9 mouse cellular contexts compared by ENCODE assay signal in the genomic region with DNA sequence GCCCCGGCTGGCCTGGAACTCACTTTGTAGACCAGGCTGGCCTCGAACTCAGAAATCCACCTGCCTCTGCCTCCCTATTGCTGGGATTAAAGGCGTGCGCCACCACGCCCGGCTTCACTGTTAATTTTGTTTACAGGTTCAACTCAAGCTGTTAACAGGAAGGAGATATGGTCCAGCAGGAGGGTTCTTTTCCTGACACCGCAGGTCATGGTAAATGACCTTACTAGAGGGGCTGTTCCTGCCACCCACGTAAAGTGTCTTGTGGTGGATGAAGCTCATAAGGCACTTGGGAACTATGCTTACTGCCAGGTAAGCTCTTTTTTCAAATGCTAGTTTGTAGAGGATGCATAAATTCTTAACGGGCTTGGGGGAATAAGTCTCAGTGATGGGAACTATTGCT. TPM values are rescaled to one million over a fixed set of nuclear protein-coding genes. Genes with fewer than 3 reads are reported as not detected.
DNase-seq lines count a peak whose midpoint lies in the region; ATAC-seq and TF ChIP-seq lines count a peak whose summit lies in the region.
"Had no signal": no experiment of that assay in that cellular context is flagged by ENCODE, and none has a peak within 500 bp of the region (broad histone marks: within the 10 kb centered on the region; RNA-seq: fewer than 3 reads in every experiment).

No protein-coding gene starts in this region.

- H3K4me3 ChIP-seq in erythroblast, embryonic 14.5 days (replicated peaks) = peak overlapping the region; percentile 87
- H3K4me3 ChIP-seq in stomach, embryonic 14.5 days (ENCODE audit: low read depth, low read length) = peak overlapping the region; percentile 72; the same call in 1 of the 2 replicates
- no peak overlapping the region for H3K4me3 ChIP-seq in stomach, postnatal 0 days (ENCODE audit: low read depth, low read length)
- peak overlapping the region; percentile 96 for H3K4me3 ChIP-seq in liver, embryonic 13.5 days (replicated peaks)
- H3K4me3 ChIP-seq in left cerebral cortex, adult 2 months = no peak overlapping the region

- H3K27me3 ChIP-seq in erythroblast, embryonic 14.5 days (ENCODE audit: control insufficient read depth) = no peaks in the 10 kb centered on the region
- H3K27me3 ChIP-seq in stomach, embryonic 14.5 days (ENCODE audit: control insufficient read depth, insufficient read depth, low read length) = no peaks in the 10 kb centered on the region
- no peaks in the 10 kb centered on the region for H3K27me3 ChIP-seq in stomach, postnatal 0 days (ENCODE audit: control insufficient read depth, insufficient read depth, low read length)
- H3K27me3 ChIP-seq in liver, embryonic 13.5 days = no peaks in the 10 kb centered on the region

- no peak for DNase-seq in stomach, postnatal 0 days (ENCODE audit: low spot score)
- no peak for DNase-seq in liver, embryonic 13.5 days
- DNase-seq in thymus, postnatal 10 days (ENCODE audit: low spot score in 2 of 2) = no peak
- no peak for DNase-seq in left cerebral cortex, adult 2 months (ENCODE audit: extremely low spot score in 1 of 2, low spot score in 2 of 2)
- no peak for DNase-seq in layer of hippocampus, postnatal 36 days
- DNase-seq: layer of hippocampus, adult 9-11 months had no signal

- ATAC-seq in erythroblast, adult 5-6 weeks (replicated peaks; ENCODE audit: low FRiP score, poor library complexity, severe bottlenecking) = no peak
- no peak for ATAC-seq in stomach, embryonic 14.5 days (ENCODE audit: insufficient number of reproducible peaks, insufficient read depth, low FRiP score, low read depth)
- no peak for ATAC-seq in stomach, postnatal 0 days (ENCODE audit: low FRiP score, low TSS enrichment)
- no peak for ATAC-seq in liver, embryonic 13.5 days (ENCODE audit: low read depth)

- intact Hi-C loops in left cerebral cortex, adult 2 months (cut with DNase I) = no loop called here

- H3K9ac ChIP-seq in stomach, embryonic 14.5 days (replicated peaks; ENCODE audit: low read depth, low read length) = no peak overlapping the region
- H3K9ac ChIP-seq in stomach, postnatal 0 days (ENCODE audit: low read length) = no peak overlapping the region
- peak overlapping the region; percentile 93 for H3K9ac ChIP-seq in liver, embryonic 13.5 days

- H3K27ac ChIP-seq in stomach, embryonic 14.5 days (ENCODE audit: low read length) = no peak overlapping the region
- no peak overlapping the region for H3K27ac ChIP-seq in stomach, postnatal 0 days (replicated peaks)
- peak overlapping the region; percentile 31; the same call in 1 of the 2 replicates for H3K27ac ChIP-seq in liver, embryonic 13.5 days
- no peak overlapping the region for H3K27ac ChIP-seq in left cerebral cortex, adult 2 months

- H3K36me3 ChIP-seq in erythroblast, embryonic 14.5 days (ENCODE audit: control insufficient read depth) = peaks cover 36% of the 10 kb centered on the region
- no peaks in the 10 kb centered on the region; the same call in 1 of the 2 replicates for H3K36me3 ChIP-seq in stomach, embryonic 14.5 days (ENCODE audit: control insufficient read depth, insufficient read depth, low read length)
- H3K36me3 ChIP-seq in stomach, postnatal 0 days (ENCODE audit: control insufficient read depth, insufficient read depth, low read length) = no peaks in the 10 kb centered on the region
- H3K36me3 ChIP-seq in liver, embryonic 13.5 days = peaks cover 23% of the 10 kb centered on the region

- H3K9me3 ChIP-seq in erythroblast, embryonic 14.5 days (ENCODE audit: control insufficient read depth, low read length) = no peaks in the 10 kb centered on the region
- H3K9me3 ChIP-seq in stomach, embryonic 14.5 days (ENCODE audit: control insufficient read depth, low read depth, low read length) = no peaks in the 10 kb centered on the region
- H3K9me3 ChIP-seq in stomach, postnatal 0 days (ENCODE audit: control insufficient read depth, low read length) = no peaks in the 10 kb centered on the region
- H3K9me3 ChIP-seq in liver, embryonic 13.5 days (replicated peaks) = no peaks in the 10 kb centered on the region

- TF ChIP-seq EP300 in stomach, postnatal 0 days (optimal IDR thresholded peaks at IDR 0.05) = no peak

- H3K4me2 ChIP-seq in stomach, embryonic 14.5 days (replicated peaks; ENCODE audit: low read depth, low read length) = peak overlapping the region; percentile 70
- H3K4me2 ChIP-seq in stomach, postnatal 0 days (replicated peaks; ENCODE audit: low read depth) = no peak overlapping the region; the same call in 1 of the 2 replicates
- H3K4me2 ChIP-seq in liver, embryonic 13.5 days = peak overlapping the region; percentile 92

- H3K4me1 ChIP-seq in erythroblast, embryonic 14.5 days (ENCODE audit: control insufficient read depth) = peaks cover 52% of the 10 kb centered on the region
- 0 out of 2 replicates have a peak, but pooled peaks cover 13% of the 10 kb centered on the region for H3K4me1 ChIP-seq in stomach, embryonic 14.5 days (ENCODE audit: control insufficient read depth, insufficient read depth, low read length)
- no peaks in the 10 kb centered on the region for H3K4me1 ChIP-seq in stomach, postnatal 0 days (replicated peaks; ENCODE audit: control insufficient read depth, insufficient read depth)
- peaks cover 51% of the 10 kb centered on the region for H3K4me1 ChIP-seq in liver, embryonic 13.5 days (replicated peaks)

- no peak for TF ChIP-seq CTCF in stomach, postnatal 0 days (IDR thresholded peaks at IDR 0.05; ENCODE audit: low read depth)
- no peak for TF ChIP-seq CTCF in left cerebral cortex, adult 2 months (IDR thresholded peaks at IDR 0.05)

- WGBS in stomach, embryonic 14.5 days = 72% methylated on average over 9 of the region's 9 CpGs
- 75% methylated on average over 9 of the region's 9 CpGs for WGBS in stomach, postnatal 0 days
- 55% methylated on average over 9 of the region's 9 CpGs for WGBS in liver, embryonic 13.5 days (ENCODE audit: insufficient replicate concordance)

RNA-seq across cellular contexts. Expression of gene Fancm, which starts 1.5 kb away (rescaled TPM):
- polyA plus RNA-seq in erythroblast, embryonic 14.5 days (2012) = 0.09 and 0.20 TPM in 2 replicates
- total RNA-seq in erythroblast, adult 5-6 weeks (2015; ENCODE audit: low replicate concordance) = 4.2 and 6.5 TPM in 2 replicates
- total RNA-seq in erythroblast, adult 5-6 weeks (2017; ENCODE audit: low replicate concordance) = 15.2 and 34.8 TPM in 2 replicates
- 9.3 and 13.5 TPM in 2 replicates for polyA plus RNA-seq in stomach, embryonic 14.5 days (2014; fragmentation: Nextera tagmentation; extraction: Ambion mirVana)
- polyA plus RNA-seq in stomach, postnatal 0 days (2015; fragmentation: Nextera tagmentation; extraction: Ambion mirVana) = 2.5 and 3.6 TPM in 2 replicates
- 6.3 and 6.8 TPM in 2 replicates for polyA plus RNA-seq in liver, embryonic 13.5 days (2015; fragmentation: Nextera tagmentation; extraction: Ambion mirVana)
- 10 to 100 TPM; 15.9 to 17.9 TPM for total RNA-seq in left cerebral cortex, adult 2 months (2021)
- 10 to 100 TPM; 11.9 to 12.4 TPM for total RNA-seq in layer of hippocampus, postnatal 36 days (2021)

RNA-seq across cellular contexts. Expression of gene Fkbp3, which starts 3.1 kb away (rescaled TPM):
- polyA plus RNA-seq in erythroblast, embryonic 14.5 days (2012) = 3.2 and 3.5 TPM in 2 replicates
- 33.0 and 42.5 TPM in 2 replicates for total RNA-seq in erythroblast, adult 5-6 weeks (2015; ENCODE audit: low replicate concordance)
- total RNA-seq in erythroblast, adult 5-6 weeks (2017; ENCODE audit: low replicate concordance) = 38.3 and 40.3 TPM in 2 replicates
- polyA plus RNA-seq in stomach, embryonic 14.5 days (2014; fragmentation: Nextera tagmentation; extraction: Ambion mirVana) = 355 and 374 TPM in 2 replicates
- polyA plus RNA-seq in stomach, postnatal 0 days (2015; fragmentation: Nextera tagmentation; extraction: Ambion mirVana) = 184 and 187 TPM in 2 replicates
- polyA plus RNA-seq in liver, embryonic 13.5 days (2015; fragmentation: Nextera tagmentation; extraction: Ambion mirVana) = 211 and 250 TPM in 2 replicates
- 100 to 1,000 TPM; 152 to 162 TPM for total RNA-seq in left cerebral cortex, adult 2 months (2021)
- 100 to 1,000 TPM; 149 to 157 TPM for total RNA-seq in layer of hippocampus, postnatal 36 days (2021)

RNA-seq across cellular contexts. Expression of gene Prpf39, which starts 40.8 kb away (rescaled TPM):
- 0.24 and 0.36 TPM in 2 replicates for polyA plus RNA-seq in erythroblast, embryonic 14.5 days (2012)
- 16.9 and 23.0 TPM in 2 replicates for total RNA-seq in erythroblast, adult 5-6 weeks (2015; ENCODE audit: low replicate concordance)
- total RNA-seq in erythroblast, adult 5-6 weeks (2017; ENCODE audit: low replicate concordance) = 45.9 and 51.0 TPM in 2 replicates
- 71.8 and 73.1 TPM in 2 replicates for polyA plus RNA-seq in stomach, embryonic 14.5 days (2014; fragmentation: Nextera tagmentation; extraction: Ambion mirVana)
- polyA plus RNA-seq in stomach, postnatal 0 days (2015; fragmentation: Nextera tagmentation; extraction: Ambion mirVana) = 17.6 and 18.2 TPM in 2 replicates
- polyA plus RNA-seq in liver, embryonic 13.5 days (2015; fragmentation: Nextera tagmentation; extraction: Ambion mirVana) = 17.6 and 21.8 TPM in 2 replicates
- 10 to 100 TPM; 41.6 to 44.9 TPM for total RNA-seq in left cerebral cortex, adult 2 months (2021)
- total RNA-seq in layer of hippocampus, postnatal 36 days (2021) = 10 to 100 TPM; 40.9 to 52.1 TPM

Comparison
In these comparisons a context has a peak if more than half of its experiments do, and no peak if none do; other contexts are left out.
1. H3K4me3 ChIP-seq: peak in erythroblast, embryonic 14.5 days (single experiment), stomach, embryonic 14.5 days (single experiment) and liver, embryonic 13.5 days (single experiment); none in stomach, postnatal 0 days (single experiment) and left cerebral cortex, adult 2 months (single experiment).
2. RNA of gene Fkbp3, which starts 3.1 kb away (polyA plus RNA-seq): 355 to 374 TPM in stomach, embryonic 14.5 days, 211 to 250 TPM in liver, embryonic 13.5 days and 184 to 187 TPM in stomach, postnatal 0 days; 3.2 to 3.5 TPM in erythroblast, embryonic 14.5 days; every median in the first group is over 10 times any median in the second.
3. RNA of gene Prpf39, which starts 40.8 kb away (polyA plus RNA-seq): 71.8 to 73.1 TPM in stomach, embryonic 14.5 days, 17.6 to 18.2 TPM in stomach, postnatal 0 days and 17.6 to 21.8 TPM in liver, embryonic 13.5 days; 0.24 to 0.36 TPM in erythroblast, embryonic 14.5 days; every median in the first group is over 10 times any median in the second.